Mouse (Mus musculus) cerebellum, adult 9-11 months (tissue): Measurements from ENCODE around the gene Olfr1337.
"Not testable (repeated sequence)": the region's sequence is repeated elsewhere in the genome, so short reads cannot be mapped to it uniquely, and the experiment has no call there.

ENCODE experiments used
- DNase-seq: peaks from one replicate; pipeline ENCODE4 v3.0.0; 2022

The Olfr1337 gene

DNA sequence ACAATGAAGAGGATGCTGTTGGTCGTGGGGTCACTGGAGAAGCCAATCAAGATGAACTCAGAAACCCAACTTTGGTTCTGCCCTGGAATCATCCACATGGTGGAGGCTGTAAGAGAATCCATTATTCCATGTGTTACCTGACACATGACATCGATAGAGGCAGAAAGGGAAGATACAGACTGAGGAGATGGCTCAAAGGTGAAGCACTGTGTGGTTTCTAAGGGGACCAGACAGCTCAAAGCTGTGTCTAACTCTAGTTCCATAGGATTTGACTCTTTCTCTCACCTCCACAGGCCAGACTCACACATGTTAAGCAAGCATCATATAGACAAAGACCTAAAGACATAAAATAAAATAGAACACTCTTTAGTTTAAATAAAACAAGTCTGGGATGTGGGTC, at the start of gene Olfr1337:
Gene Olfr1337, minus strand, starts transcription at position 101 of the 400 bp plus-strand sequence.
- no peak for DNase-seq

GRCm38 (mm10) chr4:118818921-118819320, 36.5 kb upstream of the Olfr1337 start:
- no peak for DNase-seq

- no peak for DNase-seq
These were observed 27.5 kb upstream of the Olfr1337 start, which contains the start of gene Olfr1335 for GRCm38 (mm10) chr4:118809844-118810243. TSS of gene Olfr1335 (minus strand) at chr4:118809944.

GRCm38 (mm10) chr4:118792796-118793195, 10.4 kb upstream of the Olfr1337 start:
- DNase-seq, result not testable (repeated sequence)

DNA sequence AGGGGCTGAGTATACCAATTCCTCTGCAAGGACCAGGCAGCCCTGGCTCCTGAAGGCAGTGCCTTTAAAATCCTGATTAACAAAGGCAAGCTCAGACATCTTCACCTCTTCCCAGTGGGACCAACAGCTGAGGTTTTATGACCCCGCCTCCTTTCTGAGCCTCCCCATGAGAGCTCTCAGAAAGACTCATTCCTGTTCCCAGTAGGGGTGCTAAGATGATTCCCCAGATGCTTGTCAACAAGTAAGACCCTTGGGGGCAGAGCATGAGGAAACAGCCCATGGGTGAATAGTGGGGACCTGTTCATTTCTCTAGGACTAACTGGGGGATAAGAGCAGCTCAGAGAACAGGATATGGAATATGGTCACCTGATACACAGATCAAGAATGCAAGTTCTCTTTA, 23.7 kb downstream of the Olfr1337 start, which contains the start of gene Olfr1338:
Gene Olfr1338, minus strand, starts transcription at position 101 of the 400 bp plus-strand sequence.
- DNase-seq, result no peak

DNA sequence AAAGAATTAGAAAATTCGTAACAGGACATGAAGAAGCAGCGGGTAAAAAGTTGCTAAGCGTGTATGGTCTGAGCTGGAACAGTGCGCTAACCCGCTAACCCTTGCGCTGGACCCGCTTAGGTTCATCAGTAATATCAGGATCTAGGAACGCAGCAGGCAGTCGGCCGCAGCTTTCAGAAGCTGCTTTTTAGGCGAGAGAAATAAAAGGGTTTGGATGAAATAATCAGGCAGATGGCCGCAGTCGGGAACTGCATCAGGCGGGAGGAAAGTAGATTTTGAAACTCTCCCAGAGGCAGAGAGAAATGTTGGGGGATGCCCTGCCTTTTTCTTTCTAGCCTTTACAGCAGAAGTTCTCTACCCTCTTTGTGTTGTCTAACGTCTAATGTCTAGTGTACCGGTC, 40.5 kb downstream of the Olfr1337 start:
- DNase-seq, result no peak

GRCm38 (mm10) chr4:118740988-118741698, 41.2 kb downstream of the Olfr1337 start:
- DNase-seq, result no peak

- no peak for DNase-seq
These were observed 42.8 kb downstream of the Olfr1337 start for GRCm38 (mm10) chr4:118739574-118739973.

DNA sequence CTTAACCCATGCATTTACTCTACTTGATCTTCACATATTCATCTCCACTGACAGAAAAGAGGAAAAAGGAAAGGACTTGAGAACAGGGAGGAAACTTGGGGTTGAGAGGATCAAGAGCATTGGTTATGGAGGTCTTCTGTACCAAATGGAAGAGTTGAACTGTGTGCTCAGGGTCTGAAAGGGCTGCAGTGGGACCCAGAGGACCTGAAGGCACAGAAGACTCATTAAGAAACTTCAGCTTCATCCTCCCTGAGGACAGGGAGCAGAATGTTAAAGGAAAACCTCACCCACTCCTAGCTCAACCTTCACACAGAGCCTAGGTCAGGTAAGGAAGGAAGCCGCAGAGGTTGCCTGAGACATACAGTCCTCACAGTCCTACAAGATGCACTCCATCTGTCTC, 50.5 kb downstream of the Olfr1337 start, which contains the start of gene Olfr1339:
Gene Olfr1339, plus strand, starts transcription at position 301 of the 400 bp plus-strand sequence.
- no peak for DNase-seq
